Mouse (Mus musculus) lung, embryonic 16.5 days (tissue): ENCODE measurements around the gene Col26a1. TPM values are rescaled to one million over a fixed set of nuclear protein-coding genes. Genes with fewer than 3 reads are reported as not detected.

Experiments
- ATAC-seq: fragments of 200-750 bp; cut with Nextera tagmentation; 2 replicates; pipeline ENCODE4 v1.8.0; 2017; ENCODE audit warnings: low read depth, mild to moderate bottlenecking, moderate library complexity
- H3K27ac ChIP-seq: fragments of 300-500 bp; sonication (generic); 2 replicates; pipeline ENCODE4 v1.5.1; 2014; ENCODE audit warnings: mild to moderate bottlenecking, control low read depth, low read length
- H3K27me3 ChIP-seq: fragments of 300-500 bp; sonication (generic); 2 replicates; pipeline ENCODE4 v1.6.1; 2014; ENCODE audit warnings: low read depth, low read length, mixed read lengths; ENCODE audit not compliant: control insufficient read depth, insufficient read depth
- H3K36me3 ChIP-seq: fragments of 300-500 bp; sonication (generic); 2 replicates; pipeline ENCODE4 v1.6.1; 2014; ENCODE audit warnings: low read length; ENCODE audit not compliant: control insufficient read depth, insufficient read depth
- H3K4me1 ChIP-seq: fragments of 300-500 bp; sonication (generic); replicated peaks from 2 replicates; pipeline ENCODE4 v1.6.1; 2014; ENCODE audit warnings: low read length, mixed read lengths; ENCODE audit not compliant: control insufficient read depth, insufficient read depth
- H3K4me2 ChIP-seq: fragments of 300-500 bp; sonication (generic); 2 replicates; pipeline ENCODE4 v1.6.1; 2014; ENCODE audit warnings: low read depth, low read length, control low read depth
- H3K4me3 ChIP-seq: fragments of 300-500 bp; sonication (generic); 2 replicates; pipeline ENCODE4 v1.5.1; 2014; ENCODE audit warnings: mild to moderate bottlenecking, low read length, control low read depth
- H3K9ac ChIP-seq: fragments of 300-500 bp; sonication (generic); 2 replicates; pipeline ENCODE4 v1.6.1; 2014; ENCODE audit warnings: low read length, control low read depth
- H3K9me3 ChIP-seq: fragments of 300-500 bp; sonication (generic); 2 replicates; pipeline ENCODE4 v1.6.1; 2016; ENCODE audit warnings: low read length; ENCODE audit not compliant: control insufficient read depth
- WGBS: fragments of 180-500 bp; shearing (Covaris S2); extraction: QIAGEN DNeasy Blood & Tissue Kit; methylation state at CpG from one replicate; pipeline ENCODE4 v1.1.7; 2014; 5-methylcytosine and 5-hydroxymethylcytosine counted together
- polyA plus RNA-seq: library from polyadenylated mRNA; unstranded; fragments of >200 nt; fragmentation: Nextera tagmentation; extraction: Ambion mirVana; gene quantifications from 2 replicates; pipeline ENCODE4 v1.2.1, GENCODE M21; 2015

The Col26a1 gene
- polyA plus RNA-seq, 1 experiment from 2014 or later: 5.9 TPM

GRCm38 (mm10) chr5:136886957-136887356 lies 3.9 kb upstream of the Col26a1 start:
- no peaks in the 10 kb centered on the region for H3K36me3 ChIP-seq
- H3K9ac ChIP-seq: no peak overlapping the region
- peaks cover 22% of the 10 kb centered on the region for H3K27me3 ChIP-seq
- WGBS: 34% methylated on average over 7 of the region's 7 CpGs
- no peaks in the 10 kb centered on the region for H3K9me3 ChIP-seq
- peaks cover 7% of the 10 kb centered on the region for H3K4me1 ChIP-seq
- ATAC-seq: no peak
- no peak overlapping the region for H3K4me3 ChIP-seq
- H3K27ac ChIP-seq: no peak overlapping the region
- no peak overlapping the region for H3K4me2 ChIP-seq

DNA sequence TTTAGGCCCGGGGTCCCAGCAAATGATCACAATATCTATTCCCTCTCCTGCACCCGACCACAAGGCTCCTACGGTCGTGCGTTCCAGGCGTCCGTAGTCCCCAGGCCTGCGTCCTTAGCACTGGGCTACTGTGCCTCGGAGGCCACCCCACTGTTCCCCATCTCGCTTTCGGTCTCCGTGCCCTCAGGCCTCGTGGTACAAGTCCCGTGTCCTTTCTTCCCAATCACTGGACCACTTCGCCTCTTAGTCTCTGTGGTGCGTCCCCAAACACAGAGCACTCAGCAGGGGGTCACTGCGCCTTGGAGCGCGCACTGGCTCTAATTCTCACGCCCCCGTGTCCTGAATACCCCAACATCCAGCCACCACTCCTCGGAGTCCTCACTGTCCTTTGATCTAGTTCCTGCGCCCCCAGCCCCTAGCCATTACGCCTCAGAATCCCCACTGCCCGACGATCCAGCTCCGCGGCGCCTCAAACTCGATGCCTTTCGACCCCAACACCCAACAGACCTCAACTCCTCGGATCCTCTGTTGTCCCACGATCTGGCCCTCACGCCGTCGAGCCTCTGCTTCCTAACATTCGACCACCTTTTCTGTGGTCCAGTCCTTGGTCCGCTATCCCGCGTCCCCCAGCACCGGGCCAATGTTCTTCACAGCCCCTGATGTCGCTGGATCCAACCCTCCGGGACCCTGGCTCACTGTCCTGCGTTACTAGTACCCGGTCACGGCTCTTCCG lies 788 bp downstream of the Col26a1 start:
- peaks cover 27% of the 10 kb centered on the region for H3K27me3 ChIP-seq
- H3K4me2 ChIP-seq: peak overlapping the region; percentile 77
- H3K9me3 ChIP-seq: no peaks in the 10 kb centered on the region
- peak overlapping the region; percentile 50 for H3K4me3 ChIP-seq
- H3K9ac ChIP-seq: peak overlapping the region; percentile 63
- ATAC-seq: 0 out of 2 replicates have a peak, but pooled peaks have one; percentile 34
- no peaks in the 10 kb centered on the region for H3K36me3 ChIP-seq
- WGBS: 2% methylated on average over 47 of the region's 47 CpGs
- peaks cover 12% of the 10 kb centered on the region for H3K4me1 ChIP-seq
- H3K27ac ChIP-seq: no peak overlapping the region

- peak overlapping the region; percentile 50 for H3K4me3 ChIP-seq
- peaks cover 27% of the 10 kb centered on the region for H3K27me3 ChIP-seq
- H3K9me3 ChIP-seq: no peaks in the 10 kb centered on the region
- peak overlapping the region; percentile 63 for H3K9ac ChIP-seq
- H3K27ac ChIP-seq: no peak overlapping the region
- WGBS: 5% methylated on average over 39 of the region's 39 CpGs
- peaks cover 12% of the 10 kb centered on the region for H3K4me1 ChIP-seq
- H3K36me3 ChIP-seq: no peaks in the 10 kb centered on the region
- peak; percentile 80 for ATAC-seq
- peak overlapping the region; percentile 77 for H3K4me2 ChIP-seq
Observed at GRCm38 (mm10) chr5:136881380-136882009, 1.5 kb downstream of the Col26a1 start.

DNA sequence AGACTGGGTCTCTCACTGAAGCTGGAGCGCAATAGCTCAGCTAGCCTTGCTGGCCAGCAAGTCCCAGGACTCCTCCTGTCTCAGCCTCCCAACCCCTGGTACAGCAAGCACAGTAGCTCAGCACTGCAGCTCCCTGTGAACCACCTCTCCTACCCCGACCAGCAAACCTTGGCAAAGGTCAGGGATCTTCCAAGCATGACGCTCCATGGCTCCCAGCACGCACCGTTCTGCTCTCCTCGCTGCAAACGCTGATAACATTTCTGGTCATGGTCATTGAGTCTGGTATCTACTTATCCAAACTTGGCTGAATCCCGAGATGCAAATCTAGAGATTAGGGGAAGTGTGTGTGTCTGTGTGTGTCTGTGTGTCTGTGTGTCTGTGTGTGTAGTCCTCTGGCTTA lies 2.9 kb downstream of the Col26a1 start:
- no peaks in the 10 kb centered on the region for H3K9me3 ChIP-seq
- no peak overlapping the region for H3K27ac ChIP-seq
- H3K27me3 ChIP-seq: peaks cover 27% of the 10 kb centered on the region
- H3K4me2 ChIP-seq: no peak overlapping the region
- no peak overlapping the region for H3K9ac ChIP-seq
- ATAC-seq: no peak
- WGBS: 73% methylated on average over 8 of the region's 8 CpGs
- H3K36me3 ChIP-seq: no peaks in the 10 kb centered on the region
- H3K4me3 ChIP-seq: no peak overlapping the region
- H3K4me1 ChIP-seq: peaks cover 12% of the 10 kb centered on the region

GRCm38 (mm10) chr5:136874271-136874670 lies 8.7 kb downstream of the Col26a1 start:
- no peaks in the 10 kb centered on the region; the same call in 1 of the 2 replicates for H3K4me1 ChIP-seq
- 43% methylated on average over 10 of the region's 10 CpGs for WGBS

DNA sequence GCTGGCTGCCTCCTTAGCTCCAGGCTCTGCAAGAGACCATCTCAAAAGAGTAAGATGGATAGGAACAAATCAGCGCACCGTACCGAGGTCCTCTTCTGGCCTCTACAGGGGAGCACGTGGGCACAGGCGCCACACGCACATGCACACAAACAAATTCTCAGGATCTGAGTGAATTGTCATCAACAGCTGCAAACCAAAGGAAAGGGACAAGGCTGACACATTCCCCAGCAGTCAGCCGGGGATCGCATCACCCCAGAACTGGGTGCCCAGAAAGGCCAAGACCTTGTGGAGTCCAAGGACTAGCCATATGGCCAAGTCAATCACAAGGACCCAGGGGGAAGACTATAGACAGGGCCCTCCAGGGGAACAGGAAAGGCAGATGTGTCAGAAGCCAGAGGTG lies 10.6 kb downstream of the Col26a1 start:
- Histone ChIP-seq H3K27ac (no peak overlapping the region), H3K4me1 (no peaks in the 10 kb centered on the region; the same call in 1 of the 2 replicates), H3K4me2 (no peak overlapping the region), H3K9ac (no peak overlapping the region), H3K36me3 (no peaks in the 10 kb centered on the region), H3K4me3 (no peak overlapping the region), H3K27me3 (no peaks in the 10 kb centered on the region), H3K9me3 (no peaks in the 10 kb centered on the region)
- 79% methylated on average over 8 of the region's 8 CpGs for WGBS
- ATAC-seq: no peak

More at GRCm38 (mm10) chr5:136874271-136874670, 8.7 kb downstream of the Col26a1 start:
- ATAC-seq: no peak
- no peak overlapping the region for H3K9ac ChIP-seq
- no peaks in the 10 kb centered on the region for H3K27me3 ChIP-seq
- H3K36me3 ChIP-seq: no peaks in the 10 kb centered on the region
- no peaks in the 10 kb centered on the region for H3K9me3 ChIP-seq
- H3K27ac ChIP-seq: no peak overlapping the region
- no peak overlapping the region for H3K4me3 ChIP-seq
- no peak overlapping the region for H3K4me2 ChIP-seq

GRCm38 (mm10) chr5:136869451-136870114 lies 13.4 kb downstream of the Col26a1 start:
- no peak for ATAC-seq
- Histone ChIP-seq H3K36me3 (no peaks in the 10 kb centered on the region), H3K4me1 (no peaks in the 10 kb centered on the region; the same call in 1 of the 2 replicates), H3K9me3 (no peaks in the 10 kb centered on the region), H3K27me3 (no peaks in the 10 kb centered on the region), H3K4me2 (no peak overlapping the region), H3K4me3 (no peak overlapping the region), H3K27ac (no peak overlapping the region), H3K9ac (no peak overlapping the region)
- 48% methylated on average over 10 of the region's 10 CpGs for WGBS

DNA sequence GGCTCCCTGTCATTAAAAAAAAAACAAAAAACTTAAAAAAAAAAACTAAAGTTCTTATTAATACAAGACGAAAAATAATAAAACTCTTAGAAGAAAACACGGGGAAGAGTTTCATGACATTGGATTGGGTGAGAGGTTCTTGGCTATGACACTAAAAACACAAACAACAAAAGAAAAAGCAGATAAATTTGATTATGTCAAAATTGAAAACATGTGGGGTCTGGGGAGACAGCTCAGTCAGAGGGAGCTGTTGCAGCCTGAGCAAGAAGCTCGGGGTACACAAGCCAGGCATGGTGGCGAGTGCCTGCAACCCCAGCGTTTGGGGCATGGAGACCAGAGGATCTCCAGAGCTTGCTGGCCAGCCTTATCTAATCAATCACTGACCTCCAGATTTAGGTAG lies 15.3 kb downstream of the Col26a1 start:
- H3K27me3 ChIP-seq: no peaks in the 10 kb centered on the region
- no peak overlapping the region for H3K4me3 ChIP-seq
- H3K4me2 ChIP-seq: no peak overlapping the region
- no peak overlapping the region for H3K9ac ChIP-seq
- no peaks in the 10 kb centered on the region for H3K9me3 ChIP-seq
- H3K4me1 ChIP-seq: peaks cover 10% of the 10 kb centered on the region
- no peaks in the 10 kb centered on the region for H3K36me3 ChIP-seq
- WGBS: 60% methylated on average over 5 of the region's 5 CpGs
- no peak for ATAC-seq
- H3K27ac ChIP-seq: no peak overlapping the region
